Mouse (Mus musculus) layer of hippocampus, adult 2 months (tissue): ENCODE results near the gene Zbtb7a. TPM values are rescaled to one million over a fixed set of nuclear protein-coding genes. Genes with fewer than 3 reads are reported as not detected.

Source experiments
- DNase-seq, 2 experiments: peaks; one replicate each; pipeline ENCODE4 v3.0.0; 2022; ENCODE audit warnings: low spot score in 2 of 2
- H3K27ac ChIP-seq: fragments of 200-600 bp; 2 replicates; pipeline ENCODE4 v1.8.1; 2022
- H3K4me3 ChIP-seq: fragments of 200-600 bp; 2 replicates; pipeline ENCODE4 v1.8.1; 2022; ENCODE audit warnings: mild to moderate bottlenecking
- CTCF ChIP-seq: fragments of 200-600 bp; conservative IDR thresholded peaks from 2 replicates; pipeline ENCODE4 v1.8.1; 2022; ENCODE audit warnings: antibody characterized with exemption, mild to moderate bottlenecking, moderate library complexity
- microRNA-seq, 2 experiments: library from miRNA; unstranded; fragments of <30 nt; microRNA quantifications; one replicate each; pipeline ENCODE4 v1.2.0; 2021
- total RNA-seq, 2 experiments: library from RNA; stranded (reverse); gene quantifications; 2 replicates each; pipeline ENCODE4 v1.2.3; 2021

Gene Zbtb7a
- total RNA-seq, 2 experiments from 2014 or later = 103 to 109 TPM

DNA sequence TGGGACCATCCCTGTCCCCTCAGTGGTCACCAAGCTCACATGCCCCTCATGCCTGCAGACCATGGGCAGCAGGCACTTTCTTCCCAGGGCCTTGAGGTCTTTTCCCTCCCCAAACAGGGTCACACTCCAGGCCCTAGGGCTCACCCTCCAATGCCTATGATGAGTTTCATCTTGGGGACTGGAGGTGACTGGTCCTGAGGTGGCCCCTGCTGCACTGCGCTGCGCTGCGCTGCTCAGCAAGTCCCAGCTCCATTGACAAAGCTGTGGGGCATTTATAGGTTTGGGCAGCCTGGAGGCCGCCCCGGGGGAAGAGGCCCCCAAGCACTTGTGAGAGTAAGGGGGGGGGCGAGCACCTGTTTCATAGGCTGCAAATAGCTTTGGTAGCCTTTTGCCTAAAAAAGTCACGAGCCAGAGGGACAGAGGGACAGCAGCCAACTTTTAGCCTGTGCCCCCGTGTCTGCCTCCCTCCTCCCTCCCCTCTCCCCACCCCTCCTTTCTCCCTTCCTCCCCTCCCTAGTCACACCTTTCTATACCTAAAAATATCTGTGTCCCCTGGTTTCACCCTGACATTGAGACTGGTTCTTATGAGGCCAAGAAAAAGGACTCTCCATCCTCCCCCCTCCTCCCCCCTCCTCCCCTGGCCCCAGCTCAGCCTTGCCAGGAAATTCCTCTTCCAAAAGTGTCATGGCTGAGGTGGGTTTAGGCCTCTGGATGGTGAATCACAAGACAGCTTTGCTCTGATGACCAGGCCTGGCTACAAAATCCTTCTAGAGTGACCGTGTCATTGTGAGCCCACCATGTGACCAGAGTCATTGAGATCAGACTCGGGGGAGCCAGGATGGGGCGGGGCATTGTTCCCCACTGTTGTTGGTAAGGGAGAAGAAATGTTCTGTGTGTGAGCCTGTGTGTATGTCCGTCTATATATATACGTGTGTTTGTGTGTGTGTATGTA, 67.1 kb downstream of the Zbtb7a start, which contains the start of gene Nmrk2:
Gene Nmrk2, minus strand, starts transcription at position 245 of the 952 bp plus-strand sequence.
- Histone ChIP-seq H3K27ac (no peak within 1 kb of the TSS), H3K4me3 (no peak within 1 kb of the TSS)
- no peak for TF ChIP-seq CTCF
- DNase-seq = no peak

Small RNA genes within 50 kb of the gene (microRNA-seq; reads per million reads assigned to microRNA genes)
- gene Mir5615-1 = 0 reads per million in 2 experiments
- 0 reads per million in 2 experiments for gene Mir5615-2

Other genes starting within 250 kb of the Zbtb7a start
- gene Timm13, start 234.3 kb upstream of the Zbtb7a start, total RNA-seq = 100 to 1,000 TPM; 134 to 145 TPM
- gene Lmnb2, start 217.0 kb upstream of the Zbtb7a start, total RNA-seq = 10 to 100 TPM; 20.8 to 21.9 TPM
- 10 to 100 TPM; 17.0 to 17.5 TPM for gene Gadd45b, start 205.1 kb upstream of the Zbtb7a start, total RNA-seq
- 100 to 1,000 TPM; 161 to 176 TPM for gene Gng7, start 120.3 kb upstream of the Zbtb7a start, total RNA-seq
- gene Diras1, start 109.6 kb upstream of the Zbtb7a start, total RNA-seq = 100 to 1,000 TPM in 1 of 2 experiments, 10 to 100 TPM in 1; 95.2 to 100 TPM
- 10 to 100 TPM; 60.8 to 66.1 TPM for gene Slc39a3, start 97.8 kb upstream of the Zbtb7a start, total RNA-seq
- gene Sgta, start 75.0 kb upstream of the Zbtb7a start, total RNA-seq = 100 to 1,000 TPM; 176 TPM
- gene Thop1, start 65.2 kb upstream of the Zbtb7a start, total RNA-seq = 10 to 100 TPM; 52.0 to 52.6 TPM
- under 1 TPM; 0.20 to 0.66 TPM for gene Creb3l3, start 36.3 kb upstream of the Zbtb7a start, total RNA-seq
- gene Map2k2, start 29.3 kb upstream of the Zbtb7a start, total RNA-seq = 100 to 1,000 TPM; 132 to 139 TPM
- gene Pias4, start 32.7 kb downstream of the Zbtb7a start, total RNA-seq = 10 to 100 TPM; 29.4 to 29.5 TPM
- gene Eef2, start 41.4 kb downstream of the Zbtb7a start, total RNA-seq = 100 to 1,000 TPM; 907 to 909 TPM
- gene Dapk3, start 47.8 kb downstream of the Zbtb7a start, total RNA-seq = 10 to 100 TPM; 73.6 to 78.4 TPM
- not detected for gene 4930442H23Rik, start 48.6 kb downstream of the Zbtb7a start, total RNA-seq
- gene Nmrk2, start 66.8 kb downstream of the Zbtb7a start, total RNA-seq = under 1 TPM; 0.32 to 0.33 TPM
- gene Atcay, start 95.6 kb downstream of the Zbtb7a start, total RNA-seq = 100 to 1,000 TPM; 144 to 150 TPM
- 10 to 100 TPM; 66.2 to 70.2 TPM for gene Zfr2, start 97.9 kb downstream of the Zbtb7a start, total RNA-seq
- 100 to 1,000 TPM; 260 to 267 TPM for gene Matk, start 117.7 kb downstream of the Zbtb7a start, total RNA-seq
- gene Mrpl54, start 131.7 kb downstream of the Zbtb7a start, total RNA-seq = 10 to 100 TPM; 37.4 to 42.0 TPM
- gene Apba3, start 131.7 kb downstream of the Zbtb7a start, total RNA-seq = 10 to 100 TPM; 32.6 to 37.3 TPM
- under 1 TPM; 0.54 to 0.91 TPM for gene Tjp3, start 156.4 kb downstream of the Zbtb7a start, total RNA-seq
- 100 to 1,000 TPM; 308 to 314 TPM for gene Pip5k1c, start 157.7 kb downstream of the Zbtb7a start, total RNA-seq
- 10 to 100 TPM; 27.6 to 30.7 TPM for gene Cactin, start 185.9 kb downstream of the Zbtb7a start, total RNA-seq
- 1 to 10 TPM; 1.3 to 1.4 TPM for gene Tbxa2r, start 193.5 kb downstream of the Zbtb7a start, total RNA-seq
- 1 to 10 TPM; 1.7 to 1.8 TPM for gene Gipc3, start 208.0 kb downstream of the Zbtb7a start, total RNA-seq
- 10 to 100 TPM; 27.5 to 30.8 TPM for gene Hmg20b, start 215.3 kb downstream of the Zbtb7a start, total RNA-seq
- gene Mfsd12, start 222.3 kb downstream of the Zbtb7a start, total RNA-seq = 10 to 100 TPM; 42.8 to 45.9 TPM
- 1 to 10 TPM; 1.6 to 2.4 TPM for gene 4930404N11Rik, start 230.6 kb downstream of the Zbtb7a start, total RNA-seq
- gene Fzr1, start 243.3 kb downstream of the Zbtb7a start, total RNA-seq = 10 to 100 TPM; 70.1 to 72.0 TPM
- gene Dohh, start 249.2 kb downstream of the Zbtb7a start, total RNA-seq = 10 to 100 TPM; 75.9 to 79.7 TPM
- 1 to 10 TPM; 4.4 to 6.1 TPM for gene Gm48551, start 249.2 kb downstream of the Zbtb7a start, total RNA-seq